Comparison of ENCODE assay signal across 8 mouse cellular contexts in genomic region chr11:96837298-96837697, GRCm38 (mm10). TPM values are rescaled to one million over a fixed set of nuclear protein-coding genes. Genes with fewer than 3 reads are reported as not detected.
DNase-seq lines count a peak whose midpoint lies in the region; ATAC-seq and TF ChIP-seq lines count a peak whose summit lies in the region.

No protein-coding gene starts in this region.

- ATAC-seq in megakaryocyte progenitor cell, adult 5-6 weeks (replicated peaks; ENCODE audit: poor library complexity): peak; percentile 75

- DNase-seq in embryo, embryonic 11 days: peak; percentile 36
- no peak for DNase-seq in embryo, embryonic 9.5 days (ENCODE audit: extremely low spot score)
- no peak for DNase-seq in layer of hippocampus, adult 2 months (ENCODE audit: low spot score in 2 of 2)
- DNase-seq in layer of hippocampus, adult 18-20 months (ENCODE audit: low spot score in 2 of 2): no peak
- DNase-seq in Muller cell, postnatal 12 days (ENCODE audit: inconsistent ontology term): peak; percentile 55
- DNase-seq in yolk sac, embryonic 10.5 days (ENCODE audit: low spot score): no peak
- no peak for DNase-seq in left cerebral cortex, postnatal 10 days (ENCODE audit: extremely low spot score in 1 of 2, low spot score in 2 of 2)

- peak; percentile 50 for TF ChIP-seq CTCF in layer of hippocampus, adult 2 months (conservative IDR thresholded peaks at IDR 0.05)

- intact Hi-C loops in left cerebral cortex, postnatal 10 days (cut with DNase I): no loop called here

- no peak overlapping the region for H3K4me3 ChIP-seq in layer of hippocampus, adult 2 months

- H3K27ac ChIP-seq in layer of hippocampus, adult 2 months: no peak overlapping the region

RNA-seq across cellular contexts. Expression of gene Nfe2l1, which starts 7.5 kb away (rescaled TPM):
- total RNA-seq in layer of hippocampus, adult 2 months (2021): 100 to 1,000 TPM; 221 to 229 TPM
- total RNA-seq in layer of hippocampus, adult 18-20 months (2021): 100 to 1,000 TPM; 241 to 242 TPM
- 39.0 and 39.8 TPM in 2 replicates for total RNA-seq in megakaryocyte progenitor cell, adult 5-6 weeks (2015)
- 41.0 and 42.5 TPM in 2 replicates for total RNA-seq in megakaryocyte progenitor cell, adult 5-6 weeks (2017)
- total RNA-seq in left cerebral cortex, postnatal 10 days (2021): 100 to 1,000 TPM; 167 to 175 TPM

RNA-seq across cellular contexts. Expression of gene Copz2, which starts 12.4 kb away (rescaled TPM):
- total RNA-seq in layer of hippocampus, adult 2 months (2021): 1 to 10 TPM; 5.9 to 7.0 TPM
- 1 to 10 TPM; 6.5 to 8.2 TPM for total RNA-seq in layer of hippocampus, adult 18-20 months (2021)
- total RNA-seq in megakaryocyte progenitor cell, adult 5-6 weeks (2015): 6.2 and 6.5 TPM in 2 replicates
- 3.3 and 4.0 TPM in 2 replicates for total RNA-seq in megakaryocyte progenitor cell, adult 5-6 weeks (2017)
- total RNA-seq in left cerebral cortex, postnatal 10 days (2021): 1 to 10 TPM; 2.5 to 3.1 TPM

RNA-seq across cellular contexts. Expression of gene Cbx1, which starts 48.4 kb away (rescaled TPM):
- total RNA-seq in layer of hippocampus, adult 2 months (2021): 10 to 100 TPM; 44.6 to 47.4 TPM
- total RNA-seq in layer of hippocampus, adult 18-20 months (2021): 10 to 100 TPM; 48.5 to 48.9 TPM
- total RNA-seq in megakaryocyte progenitor cell, adult 5-6 weeks (2015): 61.3 and 70.5 TPM in 2 replicates
- total RNA-seq in megakaryocyte progenitor cell, adult 5-6 weeks (2017): 94.4 and 116 TPM in 2 replicates
- total RNA-seq in left cerebral cortex, postnatal 10 days (2021): 10 to 100 TPM; 49.3 to 52.2 TPM

RNA-seq across cellular contexts. Expression of gene Snx11, which starts 59.9 kb away (rescaled TPM):
- 10 to 100 TPM; 52.5 to 56.7 TPM for total RNA-seq in layer of hippocampus, adult 2 months (2021)
- 10 to 100 TPM; 50.1 to 52.1 TPM for total RNA-seq in layer of hippocampus, adult 18-20 months (2021)
- 8.6 and 9.6 TPM in 2 replicates for total RNA-seq in megakaryocyte progenitor cell, adult 5-6 weeks (2015)
- 16.9 and 17.3 TPM in 2 replicates for total RNA-seq in megakaryocyte progenitor cell, adult 5-6 weeks (2017)
- total RNA-seq in left cerebral cortex, postnatal 10 days (2021): 10 to 100 TPM; 43.1 to 43.2 TPM

Comparison
In these comparisons a context has a peak if more than half of its experiments do, and no peak if none do; other contexts are left out.
1. DNase-seq: peak in embryo, embryonic 11 days (single experiment) and Muller cell, postnatal 12 days (single experiment); none in embryo, embryonic 9.5 days (single experiment), layer of hippocampus, adult 2 months (0 of 2), layer of hippocampus, adult 18-20 months (0 of 2), yolk sac, embryonic 10.5 days (single experiment) and left cerebral cortex, postnatal 10 days (0 of 2).